Mouse (Mus musculus) inflammation-experienced regulatory T-cells, adult 6 months (primary cell): ENCODE measurements around the gene Zfp511. TPM values are rescaled to one million over a fixed set of nuclear protein-coding genes. Genes with fewer than 3 reads are reported as not detected.

Experiments used
- ATAC-seq: one replicate; pipeline ENCODE4 v1.8.0; 2017
- polyA plus RNA-seq, 3 experiments: library from polyadenylated mRNA; unstranded; fragments of 100-300 nt; shearing (Covaris generic); gene quantifications; one replicate each; pipeline ENCODE4 v1.2.1; 2017

Zfp511 gene
- 10 to 100 TPM; 25.0 to 30.1 (median 25.7) TPM for polyA plus RNA-seq

DNA sequence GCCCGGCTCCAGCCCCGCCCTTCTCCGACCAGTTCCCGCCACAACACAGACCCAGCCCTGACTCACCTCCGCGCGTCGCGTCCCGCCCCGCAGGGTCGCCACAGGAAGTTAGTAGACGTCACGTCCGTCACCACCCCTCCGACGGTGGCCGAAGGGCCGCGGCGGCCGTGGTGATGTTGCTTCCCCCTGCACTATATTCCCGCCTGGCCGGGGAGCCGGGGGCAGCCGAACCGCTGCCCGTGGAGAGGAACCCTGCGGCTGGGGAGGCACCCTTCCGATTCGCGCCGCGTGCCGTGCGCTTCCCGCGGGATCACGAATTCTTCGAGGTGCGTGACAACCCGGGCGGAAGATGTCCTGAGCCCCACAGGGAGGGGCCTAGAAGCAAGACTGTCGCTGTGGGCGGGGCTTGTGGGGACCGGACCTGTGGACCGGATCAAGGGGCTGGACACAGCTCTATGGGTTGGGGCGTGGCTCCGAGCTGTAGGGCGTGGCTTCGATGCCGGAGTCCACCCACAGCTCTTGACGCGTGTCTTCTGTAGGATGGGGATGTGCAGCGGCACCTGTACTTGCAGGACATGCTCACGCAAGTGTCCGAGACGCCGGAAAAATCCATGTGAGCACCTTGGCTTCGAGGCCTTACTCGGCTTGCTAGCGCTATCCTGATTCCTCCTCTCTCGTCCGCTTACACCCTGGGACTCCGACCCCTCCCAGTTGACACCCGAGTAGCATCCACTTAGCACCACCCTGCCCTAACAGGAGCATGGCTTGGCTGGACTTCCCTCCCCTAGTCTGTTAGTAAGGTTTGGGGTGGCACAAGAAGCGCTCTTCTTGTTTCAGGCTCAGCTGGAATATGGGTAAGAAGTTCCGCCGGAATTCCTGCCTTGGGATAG lies at the start of gene Zfp511, which contains the start of gene Tubgcp2:
Zfp511 (plus strand) TSS at position 111 of the 890 bp plus-strand sequence.
Tubgcp2 (minus strand) TSS at position 389 of the 890 bp plus-strand sequence.
- peak; percentile 89 for ATAC-seq

DNA sequence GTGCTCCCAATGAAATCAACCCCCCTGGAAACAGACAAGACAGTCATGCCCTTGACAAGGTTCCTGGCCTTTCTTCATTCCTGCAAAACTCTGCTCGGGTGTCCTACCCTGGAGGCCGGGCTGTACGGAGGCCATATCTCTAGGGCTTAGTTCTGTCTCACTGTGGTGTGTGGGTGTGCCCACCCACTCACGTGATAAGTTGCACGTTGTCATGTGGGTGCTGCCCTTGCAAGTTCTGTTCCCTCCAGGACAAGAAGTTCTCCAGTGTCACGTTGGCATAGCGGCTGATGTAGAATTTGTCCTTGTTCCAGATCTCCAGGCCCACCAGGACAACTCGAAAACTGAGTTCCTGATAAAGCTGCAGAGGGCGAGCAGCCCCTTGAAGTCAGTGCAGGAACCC lies 47.9 kb upstream of the Zfp511 start:
- no peak for ATAC-seq

DNA sequence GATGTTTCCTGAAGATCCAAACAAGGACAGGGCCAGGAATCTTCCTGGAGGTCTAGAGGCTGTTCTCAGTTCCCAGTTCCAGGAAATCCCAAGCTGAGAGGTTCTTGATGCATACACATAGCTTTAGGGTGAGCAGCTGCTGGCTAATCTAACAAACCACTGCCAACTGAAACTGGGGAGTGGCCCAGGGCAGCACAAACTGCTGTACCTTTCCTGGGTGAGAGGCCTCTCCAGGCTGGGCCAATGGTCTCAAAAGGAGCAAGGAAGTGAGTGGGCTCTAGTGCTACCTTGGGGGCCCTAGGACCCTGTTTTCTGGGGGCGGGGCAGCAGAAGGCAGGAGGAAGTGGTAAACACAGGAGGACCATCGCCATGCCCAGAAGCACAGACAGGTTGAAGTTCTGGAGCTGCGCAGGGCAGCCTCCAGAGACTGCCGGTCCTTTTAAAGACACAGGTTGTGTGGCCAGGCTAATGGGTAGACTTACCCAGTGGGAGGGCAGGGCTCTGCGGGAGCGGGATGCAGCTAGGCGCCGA lies 45.3 kb upstream of the Zfp511 start:
- ATAC-seq = no peak

DNA sequence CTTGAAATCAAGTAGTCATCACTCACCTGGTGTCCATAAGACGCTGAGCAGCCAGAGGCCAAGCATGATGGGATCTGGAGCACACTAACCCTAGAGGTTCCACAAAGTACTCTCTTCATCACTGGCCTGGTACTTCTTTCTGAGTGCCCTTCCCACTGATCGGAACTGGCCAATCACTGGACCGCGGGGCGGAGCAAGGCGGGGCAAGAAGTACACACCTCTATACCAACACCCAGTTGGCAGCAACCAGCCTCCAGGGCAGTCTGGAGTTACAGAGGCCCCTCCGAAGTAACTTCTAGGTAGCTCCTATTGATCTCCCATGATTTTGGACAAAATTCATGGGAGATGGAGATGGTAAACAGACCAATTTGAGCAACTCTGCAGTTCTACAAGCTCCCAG lies 43.8 kb upstream of the Zfp511 start, which contains the start of gene Adam8:
Adam8 (minus strand) TSS at position 157 of the 400 bp plus-strand sequence.
- ATAC-seq = peak; percentile 34

DNA sequence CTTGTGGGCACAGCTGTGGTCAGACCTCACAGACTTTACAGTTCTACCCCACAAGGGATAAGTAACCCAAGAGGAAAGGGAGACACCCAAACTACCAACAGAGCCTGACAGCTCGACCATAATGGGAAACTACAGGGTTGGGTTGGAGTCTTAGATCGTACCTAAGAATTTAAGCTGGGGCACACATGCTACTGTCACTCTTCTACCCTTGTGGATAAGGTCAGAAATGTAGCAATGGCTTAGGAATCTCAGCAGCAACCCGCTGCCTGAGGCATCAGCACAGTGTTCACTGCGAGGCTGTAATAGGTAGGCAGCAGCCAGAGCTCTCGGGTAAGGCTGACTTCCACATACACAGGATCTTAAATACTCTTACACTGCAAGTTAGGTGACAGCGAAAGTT lies 42.7 kb upstream of the Zfp511 start:
- no peak for ATAC-seq

DNA sequence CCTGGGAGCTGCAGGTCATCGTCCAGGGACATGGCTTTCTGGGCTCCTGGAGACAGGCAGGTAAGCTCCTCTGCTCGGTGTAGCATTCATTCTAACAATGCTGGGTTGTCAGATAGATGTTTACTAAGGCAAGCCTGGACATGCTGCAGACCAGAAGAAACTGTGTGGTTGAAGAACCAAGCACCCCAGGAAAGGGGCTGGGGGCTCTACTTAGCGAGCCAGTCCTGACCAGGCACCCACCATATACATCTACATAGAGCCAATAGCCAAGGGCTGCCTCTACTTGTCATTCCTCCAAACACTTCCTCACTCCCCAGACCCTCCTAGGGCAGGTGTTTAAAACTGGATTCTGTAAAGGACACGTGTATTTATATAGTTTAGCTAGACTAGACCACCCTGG lies 42.0 kb upstream of the Zfp511 start:
- ATAC-seq = no peak

DNA sequence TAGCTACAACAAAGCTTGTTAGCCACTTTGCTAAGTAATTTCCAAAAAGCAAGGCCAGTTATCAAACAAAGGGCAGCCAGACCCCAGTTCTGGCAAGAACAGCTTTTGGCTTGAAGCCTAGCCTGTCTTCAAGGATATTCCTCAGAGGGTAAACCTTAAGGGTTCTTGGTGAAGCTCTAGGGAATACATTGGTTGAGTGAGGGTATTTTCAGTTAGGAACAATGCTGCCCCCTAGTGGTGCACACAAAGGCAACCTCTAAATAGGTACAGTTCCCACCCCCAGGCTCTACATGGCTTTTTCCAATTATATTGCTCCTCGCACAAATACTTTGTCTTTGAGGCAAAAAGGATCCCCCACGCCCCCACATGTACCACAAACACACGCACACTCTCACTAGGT lies 41.5 kb upstream of the Zfp511 start:
- peak; percentile 84 for ATAC-seq

DNA sequence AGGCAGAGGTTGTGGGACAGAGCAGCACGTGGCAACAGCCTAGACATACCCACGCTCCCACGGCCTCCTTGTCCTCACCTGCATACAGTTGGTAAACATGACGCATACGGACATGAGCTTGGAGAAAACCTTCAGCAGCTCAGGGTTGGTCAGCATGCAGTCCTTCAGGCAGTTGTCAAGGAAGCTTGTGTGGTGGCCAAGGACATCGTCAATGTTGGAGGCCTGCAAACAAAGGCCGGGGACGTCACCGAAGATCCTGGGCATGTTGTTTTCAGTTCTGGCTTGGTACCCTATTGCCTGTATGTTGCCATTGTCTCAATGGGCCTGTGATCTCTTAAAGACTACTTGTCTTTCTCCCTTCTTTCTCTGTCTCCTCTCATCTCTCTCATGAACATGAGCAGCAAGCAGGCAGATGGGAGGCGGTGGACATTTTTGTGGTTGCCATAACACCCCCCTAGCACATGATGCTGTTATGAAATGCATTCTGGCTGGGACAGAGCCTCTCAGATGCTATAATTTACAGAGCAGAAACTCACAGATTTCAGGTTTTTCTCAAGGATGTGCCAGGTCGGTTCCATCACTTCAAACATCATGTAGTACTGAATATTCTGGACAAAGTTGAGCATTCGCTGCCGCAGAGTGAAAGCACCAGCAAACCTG lies 37.4 kb upstream of the Zfp511 start:
- ATAC-seq = no peak

DNA sequence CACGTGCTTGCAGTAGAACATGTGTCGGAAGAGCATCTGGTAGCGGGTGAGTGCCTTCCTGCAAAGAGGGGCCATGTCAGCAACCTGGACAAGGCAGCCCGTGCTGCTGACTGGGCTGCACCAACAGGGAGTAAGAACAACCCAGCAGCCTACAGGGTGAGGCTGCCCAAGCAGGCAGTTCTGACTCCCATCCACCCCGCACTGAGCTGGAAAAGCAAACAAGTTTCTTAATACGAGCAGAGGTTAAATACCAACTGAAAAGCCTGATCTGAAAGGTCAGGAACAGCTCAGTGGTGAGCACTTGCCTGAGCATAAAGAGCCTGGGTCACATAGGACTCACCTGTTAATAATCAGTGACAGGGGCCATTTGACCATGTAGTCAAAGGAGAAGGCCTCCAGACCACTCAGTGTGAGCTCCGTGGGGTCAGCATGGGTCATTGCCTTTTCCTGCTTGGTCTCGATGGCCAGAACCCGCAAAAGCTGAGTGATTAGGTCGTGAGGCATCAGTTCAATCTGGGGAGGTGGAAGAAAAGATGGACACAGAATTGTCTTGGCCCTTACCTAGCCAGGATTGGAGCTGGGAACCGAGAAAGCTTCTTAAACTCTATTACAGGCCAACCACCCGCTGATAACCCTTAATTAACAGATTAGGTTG lies 35.0 kb upstream of the Zfp511 start:
- ATAC-seq = no peak

DNA sequence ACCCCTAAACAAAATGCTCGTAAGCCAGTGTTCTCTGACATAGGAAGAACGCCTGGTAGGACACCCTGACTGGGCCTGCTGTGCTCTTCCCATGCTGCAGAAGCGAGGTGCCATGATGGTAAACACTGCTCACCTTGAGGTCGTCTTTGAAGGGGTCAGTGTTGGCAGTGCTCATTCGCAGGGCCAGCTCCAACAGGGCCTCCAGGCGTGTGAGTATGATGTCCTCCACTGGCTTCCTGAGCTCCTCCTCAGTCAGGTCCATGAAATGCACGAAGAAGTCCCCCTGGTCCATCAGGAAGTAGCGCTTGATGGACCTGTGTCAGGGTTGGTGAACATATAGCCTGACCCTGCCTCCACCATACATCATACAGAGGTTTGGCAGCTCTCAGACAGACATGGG lies 31.5 kb upstream of the Zfp511 start:
- ATAC-seq = no peak

DNA sequence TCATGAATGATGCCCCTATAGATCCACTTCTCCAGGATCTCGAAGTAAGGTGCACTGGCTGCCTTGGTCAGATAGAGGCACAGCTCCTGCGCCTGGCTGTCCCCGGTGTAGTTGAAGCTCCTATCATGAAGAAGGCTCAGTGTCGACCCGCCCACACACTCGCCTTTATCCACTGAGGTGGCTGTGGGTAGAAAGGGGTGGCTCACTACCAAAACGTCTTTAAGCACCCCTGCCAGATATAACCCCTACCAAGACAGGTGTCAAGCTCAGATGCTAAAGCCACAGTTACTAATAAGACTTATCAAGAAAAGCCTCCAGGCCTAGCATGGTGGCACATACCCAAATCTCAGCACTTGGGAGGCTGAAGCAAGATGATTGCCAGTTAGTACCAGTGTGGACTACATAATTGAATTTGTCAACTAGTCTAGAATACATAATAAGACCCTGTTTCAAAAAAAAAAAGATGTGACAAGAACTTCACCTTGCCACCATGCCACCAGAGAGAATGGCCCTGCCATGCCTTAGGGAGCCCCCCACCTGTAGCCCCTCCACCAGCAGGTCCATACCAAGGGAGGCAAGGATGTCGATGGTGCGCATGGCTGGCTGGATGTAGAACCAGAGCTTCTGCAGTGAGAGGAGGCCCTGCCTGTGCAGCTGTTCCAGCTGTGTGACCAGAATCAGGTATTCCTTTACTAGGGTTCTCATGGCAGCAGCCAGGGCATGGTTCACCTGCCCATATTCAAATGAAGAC lies 29.2 kb upstream of the Zfp511 start:
- no peak for ATAC-seq

DNA sequence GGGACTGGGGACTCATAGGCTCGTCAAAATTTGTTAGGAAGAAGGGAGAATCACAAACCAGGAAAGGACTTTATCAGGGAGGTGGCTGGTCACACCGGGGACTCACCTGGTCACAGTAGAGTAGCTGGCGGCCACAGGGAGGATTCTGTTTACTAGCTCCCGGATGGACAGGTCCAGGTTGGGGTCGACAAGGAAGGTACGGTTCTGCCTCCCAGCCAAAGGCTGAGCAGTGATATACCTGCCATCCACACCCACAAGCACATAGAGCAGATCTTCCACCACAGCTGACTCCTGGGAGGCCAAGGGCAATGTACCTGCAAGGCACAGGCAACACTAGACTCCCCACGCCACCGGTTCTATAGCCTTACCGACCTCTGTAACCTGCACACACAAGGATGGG lies 28.4 kb upstream of the Zfp511 start:
- no peak for ATAC-seq

DNA sequence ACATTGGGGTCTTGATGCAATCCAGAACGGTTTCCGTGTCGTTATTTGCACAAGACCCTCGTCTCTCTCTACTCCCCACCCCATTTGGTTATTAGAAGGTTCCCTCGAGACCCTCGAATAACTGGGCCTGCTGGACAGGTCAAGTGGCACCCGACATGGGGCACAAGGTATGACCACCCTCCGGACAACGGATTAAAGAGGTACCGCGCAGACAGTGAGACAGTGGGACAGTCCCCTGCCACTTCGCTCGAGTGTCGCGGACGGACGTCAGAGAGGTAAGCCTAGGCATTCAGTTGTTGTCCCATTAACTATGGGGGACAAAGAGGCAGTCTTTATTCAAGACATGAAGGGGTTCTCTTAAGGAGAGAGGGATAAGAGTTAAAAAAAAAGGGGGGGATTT lies 24.9 kb upstream of the Zfp511 start:
- no peak for ATAC-seq

DNA sequence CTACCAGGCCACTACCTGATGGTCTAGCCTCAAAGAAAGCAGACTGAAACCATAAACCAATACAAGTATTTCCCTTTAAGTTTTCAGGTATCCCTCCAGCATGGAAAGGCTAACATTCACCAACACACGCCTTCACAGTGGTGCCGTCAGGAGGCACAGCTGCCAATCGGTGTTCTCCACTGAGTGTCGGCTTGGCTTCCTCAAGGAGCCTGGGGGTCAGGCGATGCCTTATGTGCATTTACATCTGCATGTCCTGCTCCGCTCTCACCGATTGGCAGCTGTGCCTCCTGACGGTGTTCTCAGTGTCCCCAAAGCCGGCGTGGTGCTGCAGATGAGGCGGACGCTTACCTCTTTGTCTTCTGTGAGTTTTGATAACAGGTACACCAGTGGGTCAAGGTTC lies 4.4 kb upstream of the Zfp511 start:
- no peak for ATAC-seq

DNA sequence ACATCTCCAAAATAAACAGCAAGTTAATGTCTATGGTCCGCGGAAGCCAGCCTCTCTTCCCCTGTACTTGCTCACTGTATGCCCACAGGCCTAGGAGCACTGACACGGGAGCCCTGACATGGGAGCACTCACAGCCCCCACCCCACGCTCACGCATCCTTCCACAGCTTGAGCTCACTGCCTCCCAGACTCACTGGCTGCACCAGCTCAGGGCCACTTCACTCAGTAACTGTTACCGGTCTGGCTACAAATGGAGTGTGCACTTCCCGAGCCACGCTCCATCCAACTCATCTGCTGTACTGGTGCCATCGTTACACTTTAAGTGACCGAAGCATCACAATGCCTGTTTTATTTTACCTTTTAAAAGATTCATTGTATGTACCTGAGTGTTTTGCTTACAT lies 3.8 kb upstream of the Zfp511 start:
- ATAC-seq = no peak

DNA sequence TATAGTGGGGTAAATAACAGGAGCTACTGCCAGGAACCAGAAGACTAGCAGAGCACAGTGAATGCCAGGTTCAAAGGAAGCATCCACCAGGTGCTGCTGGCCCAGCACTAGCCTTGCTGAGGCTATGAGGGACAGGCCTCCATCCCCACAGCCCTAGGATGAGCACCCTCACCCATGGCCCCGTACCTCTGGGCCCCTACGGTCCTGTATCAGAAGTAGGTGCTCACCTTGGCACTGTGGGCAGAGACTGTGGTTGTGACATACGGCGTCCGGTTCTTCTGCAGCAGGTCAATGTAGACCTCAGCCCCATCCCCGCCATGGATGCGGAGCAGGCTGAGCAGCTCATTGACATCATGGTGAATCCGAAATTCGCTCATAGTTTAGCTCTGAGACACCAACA lies 2.8 kb upstream of the Zfp511 start:
- no peak for ATAC-seq

DNA sequence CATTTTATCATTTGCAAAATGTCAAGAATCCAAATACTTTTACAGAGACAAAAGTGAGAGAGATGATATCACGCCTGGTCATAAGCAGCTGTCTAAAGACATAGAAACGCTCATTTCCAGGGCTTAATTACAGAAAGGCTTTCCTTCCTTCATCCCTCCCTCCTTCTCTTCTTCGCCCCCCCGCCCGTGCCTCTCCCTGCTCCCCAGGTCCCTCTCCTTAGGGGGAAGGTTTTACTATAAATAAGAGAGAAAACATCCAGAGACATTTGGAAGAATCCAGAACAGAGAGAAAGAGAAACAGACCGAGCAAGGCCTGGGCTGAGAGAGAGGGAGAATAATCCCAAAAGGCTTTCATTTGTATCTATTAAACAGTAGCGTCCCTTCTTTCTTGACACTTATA lies 735 bp upstream of the Zfp511 start:
- ATAC-seq = no peak

DNA sequence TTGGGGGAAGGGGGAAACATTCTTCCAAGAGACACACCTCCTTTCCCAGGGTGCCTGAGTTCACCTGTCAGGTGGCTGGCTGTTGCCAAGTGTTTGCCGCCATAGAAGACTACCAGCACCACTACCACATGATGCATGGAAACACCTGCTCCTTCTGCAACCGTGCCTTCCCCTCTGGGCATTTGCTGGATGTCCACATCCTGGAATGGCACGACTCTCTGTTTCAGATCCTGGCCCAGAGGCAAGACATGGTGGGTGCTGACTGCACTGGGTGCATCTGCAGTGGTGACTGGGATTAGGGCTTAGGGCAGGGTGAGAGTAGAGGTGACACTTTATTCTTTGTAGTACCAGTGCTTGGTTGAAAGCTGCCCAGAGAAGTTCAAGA lies 972 bp downstream of the Zfp511 start:
- ATAC-seq = no peak

DNA sequence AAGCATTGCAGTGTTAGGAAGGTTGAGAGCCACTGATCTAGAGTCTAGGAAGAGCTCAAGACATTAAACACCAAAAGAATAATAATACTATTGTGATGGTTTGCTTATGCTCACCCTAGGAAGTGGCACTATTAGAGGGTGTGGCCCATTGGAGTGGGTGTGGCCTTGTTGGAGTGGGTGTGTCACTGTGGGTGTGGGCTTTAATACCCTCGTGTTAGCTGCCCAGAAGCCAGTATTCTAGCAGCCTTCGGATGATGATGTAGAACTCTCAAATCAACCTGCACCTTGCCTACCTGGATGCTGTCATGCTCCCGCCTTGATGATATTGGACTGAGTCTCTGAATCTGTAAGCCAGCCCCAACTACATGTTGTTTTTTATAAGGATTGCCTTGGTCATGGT lies 6.5 kb downstream of the Zfp511 start:
- no peak for ATAC-seq

DNA sequence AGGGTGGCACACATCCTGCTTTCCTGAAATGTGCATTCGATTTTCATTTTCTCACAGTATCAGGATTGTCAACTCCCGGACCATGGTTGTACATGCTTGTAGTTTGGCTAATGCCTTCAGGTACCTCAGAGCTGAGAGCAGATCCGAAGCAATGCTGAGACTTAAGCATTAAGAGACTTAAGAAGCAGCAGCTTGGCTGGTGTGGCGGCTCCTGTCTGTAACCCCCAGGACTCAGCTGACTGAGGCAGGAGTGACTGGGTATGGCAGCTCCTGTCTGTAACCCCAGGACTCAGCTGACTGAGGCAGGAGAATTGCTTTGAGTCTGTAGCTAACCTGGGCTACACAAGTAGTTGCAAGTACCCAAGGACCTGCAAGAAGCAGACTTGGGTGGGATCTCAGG lies 9.4 kb downstream of the Zfp511 start:
- no peak for ATAC-seq

DNA sequence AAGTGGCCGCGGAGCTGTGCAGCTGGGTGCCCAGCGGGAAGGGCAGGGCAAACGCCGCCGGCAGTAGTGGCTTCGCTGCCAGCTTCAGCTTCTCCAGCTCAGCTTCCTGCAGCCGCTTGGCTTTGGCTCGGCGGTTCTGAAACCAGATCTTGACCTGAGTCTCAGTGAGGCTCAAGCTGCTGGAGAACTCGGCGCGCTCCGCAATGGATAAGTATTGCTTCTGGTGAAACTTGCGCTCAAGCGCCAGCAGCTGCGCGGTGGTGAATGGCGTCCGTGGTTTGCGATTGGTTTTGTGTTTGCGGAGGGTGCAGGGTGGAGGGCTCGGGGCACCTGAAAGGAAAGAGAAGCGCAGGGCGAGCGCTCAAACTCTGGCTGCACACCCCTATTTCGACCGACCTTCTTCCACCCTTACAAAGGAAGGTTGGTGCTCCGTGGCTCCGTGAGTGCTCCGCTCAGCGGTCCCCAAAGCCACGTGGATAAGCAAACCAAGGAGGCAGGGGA lies 11.7 kb downstream of the Zfp511 start:
- no peak for ATAC-seq
